Mouse (Mus musculus): ENCODE data around the gene Gadd45b. TPM values are rescaled to one million over a fixed set of nuclear protein-coding genes. Genes with fewer than 3 reads are reported as not detected.

The Gadd45b gene
- polyA plus RNA-seq, 1 experiment from 2014 or later: 33.6 TPM

DNA sequence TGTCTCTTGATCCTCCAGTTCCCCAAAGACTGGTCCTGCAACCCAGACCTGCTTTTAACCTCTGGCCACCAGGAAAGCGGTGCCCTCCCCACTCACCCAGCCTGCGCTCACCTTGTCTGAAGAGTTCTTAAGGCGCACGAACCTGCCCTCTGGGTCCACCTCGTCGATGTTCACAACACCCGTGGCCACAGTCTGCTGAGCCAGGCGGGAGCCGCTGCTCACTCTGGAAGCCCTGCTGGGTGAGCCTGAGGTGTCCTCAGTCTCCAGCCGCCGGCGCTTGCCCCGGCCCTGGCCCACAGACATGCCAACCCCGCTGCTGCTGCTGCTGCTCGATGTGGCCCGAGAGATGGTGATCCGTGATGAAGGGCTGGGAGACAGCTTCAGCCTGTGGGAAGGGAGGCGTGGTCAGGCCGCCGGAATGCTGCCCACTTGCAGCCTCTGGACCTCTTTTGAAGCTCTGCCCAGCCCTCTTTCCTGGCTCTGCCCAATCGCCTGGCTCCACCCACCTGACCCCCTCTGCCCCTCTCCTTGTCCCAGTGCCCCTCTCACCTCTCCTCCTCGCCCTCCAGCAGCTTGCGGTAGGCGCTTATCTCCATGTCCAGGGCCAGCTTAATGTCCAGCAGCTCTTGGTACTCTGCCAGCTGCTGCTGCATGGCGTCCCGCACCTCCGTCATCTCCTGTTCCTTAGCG, 25.7 kb upstream of the Gadd45b start:
- Histone ChIP-seq H3K4me2 (ENCODE audit: low read depth, low read length) (no peak overlapping the region), H3K4me1 (ENCODE audit: control insufficient read depth, insufficient read depth, low read length) (peaks cover 10% of the 10 kb centered on the region), H3K36me3 (ENCODE audit: control insufficient read depth, insufficient read depth) (peaks cover 38% of the 10 kb centered on the region), H3K9me3 (replicated peaks; ENCODE audit: control insufficient read depth, low read length) (no peaks in the 10 kb centered on the region), H3K9ac (ENCODE audit: low read length) (no peak overlapping the region), H3K27ac (ENCODE audit: low read length) (no peak overlapping the region), H3K27me3 (ENCODE audit: control insufficient read depth, insufficient read depth, low read length) (no peaks in the 10 kb centered on the region), H3K4me3 (ENCODE audit: low read length) (no peak overlapping the region)
- no peak for ATAC-seq (replicated peaks; ENCODE audit: extremely low read depth, insufficient read depth, low FRiP score)
- 71% methylated on average over 28 of the region's 28 CpGs for WGBS

- Histone ChIP-seq H3K27ac (ENCODE audit: low read length) (no peak overlapping the region), H3K4me3 (ENCODE audit: low read length) (no peak overlapping the region), H3K4me2 (ENCODE audit: low read depth, low read length) (no peak overlapping the region), H3K27me3 (ENCODE audit: control insufficient read depth, insufficient read depth, low read length) (no peaks in the 10 kb centered on the region), H3K36me3 (ENCODE audit: control insufficient read depth, insufficient read depth) (peaks cover 42% of the 10 kb centered on the region), H3K4me1 (ENCODE audit: control insufficient read depth, insufficient read depth, low read length) (peaks cover 6% of the 10 kb centered on the region), H3K9me3 (replicated peaks; ENCODE audit: control insufficient read depth, low read length) (no peaks in the 10 kb centered on the region), H3K9ac (ENCODE audit: low read length) (no peak overlapping the region)
- 87% methylated on average over 11 of the region's 11 CpGs for WGBS
- no peak for ATAC-seq (replicated peaks; ENCODE audit: extremely low read depth, insufficient read depth, low FRiP score)
Measured at GRCm38 (mm10) chr10:80904709-80905108, 25.2 kb upstream of the Gadd45b start.

GRCm38 (mm10) chr10:80909375-80910162, 20.3 kb upstream of the Gadd45b start:
- no peaks in the 10 kb centered on the region for H3K4me1 ChIP-seq (ENCODE audit: control insufficient read depth, insufficient read depth, low read length)
- no peak for ATAC-seq (replicated peaks; ENCODE audit: extremely low read depth, insufficient read depth, low FRiP score)
- no peak overlapping the region for H3K9ac ChIP-seq (ENCODE audit: low read length)
- peaks cover 28% of the 10 kb centered on the region for H3K36me3 ChIP-seq (ENCODE audit: control insufficient read depth, insufficient read depth)
- H3K27me3 ChIP-seq (ENCODE audit: control insufficient read depth, insufficient read depth, low read length): no peaks in the 10 kb centered on the region
- WGBS: 94% methylated on average over 22 of the region's 22 CpGs
- no peak overlapping the region for H3K27ac ChIP-seq (ENCODE audit: low read length)
- no peak overlapping the region for H3K4me3 ChIP-seq (ENCODE audit: low read length)
- no peak overlapping the region for H3K4me2 ChIP-seq (ENCODE audit: low read depth, low read length)
- no peaks in the 10 kb centered on the region for H3K9me3 ChIP-seq (replicated peaks; ENCODE audit: control insufficient read depth, low read length)

- Histone ChIP-seq H3K4me2 (ENCODE audit: low read depth, low read length) (no peak overlapping the region), H3K4me3 (ENCODE audit: low read length) (no peak overlapping the region), H3K9me3 (replicated peaks; ENCODE audit: control insufficient read depth, low read length) (no peaks in the 10 kb centered on the region), H3K36me3 (ENCODE audit: control insufficient read depth, insufficient read depth) (peaks cover 19% of the 10 kb centered on the region), H3K27me3 (ENCODE audit: control insufficient read depth, insufficient read depth, low read length) (no peaks in the 10 kb centered on the region), H3K4me1 (ENCODE audit: control insufficient read depth, insufficient read depth, low read length) (peaks cover 2% of the 10 kb centered on the region; the same call in 1 of the 2 replicates), H3K9ac (ENCODE audit: low read length) (no peak overlapping the region), H3K27ac (ENCODE audit: low read length) (no peak overlapping the region)
- no peak for ATAC-seq (replicated peaks; ENCODE audit: extremely low read depth, insufficient read depth, low FRiP score)
- 93% methylated on average over 4 of the region's 4 CpGs for WGBS
Measured at GRCm38 (mm10) chr10:80911354-80911753, 18.5 kb upstream of the Gadd45b start.

GRCm38 (mm10) chr10:80911891-80912290, 18.0 kb upstream of the Gadd45b start:
- ATAC-seq (replicated peaks; ENCODE audit: extremely low read depth, insufficient read depth, low FRiP score): no peak
- H3K9me3 ChIP-seq (replicated peaks; ENCODE audit: control insufficient read depth, low read length): no peaks in the 10 kb centered on the region
- H3K4me3 ChIP-seq (ENCODE audit: low read length): no peak overlapping the region
- H3K9ac ChIP-seq (ENCODE audit: low read length): no peak overlapping the region
- H3K27me3 ChIP-seq (ENCODE audit: control insufficient read depth, insufficient read depth, low read length): no peaks in the 10 kb centered on the region
- H3K36me3 ChIP-seq (ENCODE audit: control insufficient read depth, insufficient read depth): peaks cover 19% of the 10 kb centered on the region
- no peak overlapping the region for H3K4me2 ChIP-seq (ENCODE audit: low read depth, low read length)
- peaks cover 7% of the 10 kb centered on the region for H3K4me1 ChIP-seq (ENCODE audit: control insufficient read depth, insufficient read depth, low read length)
- H3K27ac ChIP-seq (ENCODE audit: low read length): no peak overlapping the region

DNA sequence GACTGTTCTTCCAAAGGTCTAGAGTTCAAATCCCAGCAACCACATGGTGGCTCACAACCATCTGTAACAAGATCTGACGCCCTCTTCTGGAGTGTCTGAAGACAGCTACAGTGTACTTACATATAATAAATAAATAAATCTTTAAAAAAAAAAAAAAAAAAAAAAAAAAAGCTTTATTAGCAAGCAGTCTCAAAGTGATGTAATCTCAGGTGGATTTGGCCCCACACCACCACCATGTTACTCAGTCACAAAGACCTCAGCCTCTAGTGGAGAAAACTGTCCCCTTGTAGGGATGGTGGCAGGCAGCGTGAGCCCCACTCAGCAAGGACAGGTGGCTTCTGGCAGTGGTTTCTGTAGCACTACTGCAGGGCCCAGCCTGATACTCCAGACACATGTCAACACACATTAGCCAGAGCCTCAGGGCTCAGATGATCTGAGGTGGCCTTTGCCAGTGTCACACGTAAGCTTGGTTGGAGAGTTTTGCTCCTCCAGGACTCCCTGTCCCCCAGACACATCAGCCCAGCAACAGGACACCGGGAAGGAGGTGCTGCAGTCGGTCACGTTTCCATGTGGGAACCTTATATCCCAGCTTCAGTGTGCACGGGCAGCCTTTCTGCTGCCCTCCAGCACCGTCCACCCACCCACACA, 16.4 kb upstream of the Gadd45b start:
- no peak overlapping the region for H3K27ac ChIP-seq (ENCODE audit: low read length)
- peaks cover 10% of the 10 kb centered on the region; the same call in 1 of the 2 replicates for H3K36me3 ChIP-seq (ENCODE audit: control insufficient read depth, insufficient read depth)
- WGBS: 81% methylated on average over 7 of the region's 8 CpGs
- no peak overlapping the region for H3K9ac ChIP-seq (ENCODE audit: low read length)
- no peak overlapping the region for H3K4me2 ChIP-seq (ENCODE audit: low read depth, low read length)
- peaks cover 12% of the 10 kb centered on the region for H3K4me1 ChIP-seq (ENCODE audit: control insufficient read depth, insufficient read depth, low read length)
- no peak for ATAC-seq (replicated peaks; ENCODE audit: extremely low read depth, insufficient read depth, low FRiP score)
- no peaks in the 10 kb centered on the region for H3K27me3 ChIP-seq (ENCODE audit: control insufficient read depth, insufficient read depth, low read length)
- H3K9me3 ChIP-seq (replicated peaks; ENCODE audit: control insufficient read depth, low read length): no peaks in the 10 kb centered on the region
- H3K4me3 ChIP-seq (ENCODE audit: low read length): no peak overlapping the region

DNA sequence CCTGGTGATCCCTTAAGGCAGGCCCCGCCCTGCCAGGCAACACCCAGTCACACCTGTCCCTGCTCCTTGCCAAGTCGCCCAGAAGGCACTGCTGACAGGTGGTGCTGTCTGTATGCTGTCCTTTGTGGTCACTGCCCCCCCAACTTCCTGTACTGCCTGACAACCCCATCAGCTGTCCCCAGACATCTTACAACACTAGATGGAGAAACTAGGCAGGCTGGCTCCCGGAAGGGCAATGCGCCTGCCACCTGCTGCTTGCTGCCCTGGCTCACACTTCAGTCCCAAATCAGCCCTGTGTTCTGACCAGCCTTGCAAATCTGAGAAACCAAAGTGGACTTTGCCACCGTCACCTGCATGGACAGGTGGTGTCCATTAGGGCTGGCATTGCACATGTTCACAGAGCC, 15.6 kb upstream of the Gadd45b start:
- Histone ChIP-seq H3K4me2 (ENCODE audit: low read depth, low read length) (no peak overlapping the region), H3K4me1 (ENCODE audit: control insufficient read depth, insufficient read depth, low read length) (peaks cover 12% of the 10 kb centered on the region), H3K27ac (ENCODE audit: low read length) (no peak overlapping the region), H3K9ac (ENCODE audit: low read length) (no peak overlapping the region), H3K27me3 (ENCODE audit: control insufficient read depth, insufficient read depth, low read length) (no peaks in the 10 kb centered on the region), H3K4me3 (ENCODE audit: low read length) (no peak overlapping the region), H3K9me3 (replicated peaks; ENCODE audit: control insufficient read depth, low read length) (no peaks in the 10 kb centered on the region), H3K36me3 (ENCODE audit: control insufficient read depth, insufficient read depth) (peaks cover 5% of the 10 kb centered on the region; the same call in 1 of the 2 replicates)
- 82% methylated on average over 5 of the region's 5 CpGs for WGBS
- ATAC-seq (replicated peaks; ENCODE audit: extremely low read depth, insufficient read depth, low FRiP score): no peak

DNA sequence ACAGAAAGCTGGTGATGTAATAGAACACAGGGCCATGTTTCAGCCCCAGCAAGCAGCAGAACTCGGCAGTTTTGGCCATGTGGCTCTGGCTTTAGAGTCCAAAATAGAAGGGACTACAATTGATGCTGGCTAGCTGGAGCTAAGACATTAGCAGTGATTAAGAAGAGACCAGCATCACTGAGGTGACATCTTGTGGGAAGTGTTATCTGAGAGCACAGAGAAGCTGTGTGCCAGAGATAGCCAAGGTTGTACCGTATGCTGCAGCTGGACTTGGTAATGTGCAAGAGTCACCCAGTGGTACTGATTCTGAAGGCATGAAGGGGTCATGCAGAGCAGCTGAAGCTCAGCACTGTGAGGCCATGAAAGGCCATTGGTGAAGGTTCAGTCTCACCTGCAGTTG, 14.6 kb upstream of the Gadd45b start:
- 75% methylated on average over 2 of the region's 2 CpGs for whole genome bisulfite sequencing
- Histone ChIP-seq H3K27ac (ENCODE audit: low read length) (no peak overlapping the region), H3K4me3 (ENCODE audit: low read length) (no peak overlapping the region), H3K36me3 (ENCODE audit: control insufficient read depth, insufficient read depth) (no peaks in the 10 kb centered on the region), H3K9me3 (replicated peaks; ENCODE audit: control insufficient read depth, low read length) (no peaks in the 10 kb centered on the region), H3K27me3 (ENCODE audit: control insufficient read depth, insufficient read depth, low read length) (no peaks in the 10 kb centered on the region), H3K9ac (ENCODE audit: low read length) (no peak overlapping the region), H3K4me2 (ENCODE audit: low read depth, low read length) (no peak overlapping the region), H3K4me1 (ENCODE audit: control insufficient read depth, insufficient read depth, low read length) (peaks cover 12% of the 10 kb centered on the region)
- ATAC-seq (replicated peaks; ENCODE audit: extremely low read depth, insufficient read depth, low FRiP score): no peak

GRCm38 (mm10) chr10:80915736-80916135, 14.1 kb upstream of the Gadd45b start:
- no peak for ATAC-seq (replicated peaks; ENCODE audit: extremely low read depth, insufficient read depth, low FRiP score)
- Histone ChIP-seq H3K9ac (ENCODE audit: low read length) (no peak overlapping the region), H3K27me3 (ENCODE audit: control insufficient read depth, insufficient read depth, low read length) (no peaks in the 10 kb centered on the region), H3K9me3 (replicated peaks; ENCODE audit: control insufficient read depth, low read length) (no peaks in the 10 kb centered on the region), H3K4me3 (ENCODE audit: low read length) (no peak overlapping the region), H3K4me2 (ENCODE audit: low read depth, low read length) (no peak overlapping the region), H3K4me1 (ENCODE audit: control insufficient read depth, insufficient read depth, low read length) (peaks cover 12% of the 10 kb centered on the region), H3K27ac (ENCODE audit: low read length) (no peak overlapping the region), H3K36me3 (ENCODE audit: control insufficient read depth, insufficient read depth) (no peaks in the 10 kb centered on the region)
- 74% methylated on average over 4 of the region's 4 CpGs for WGBS
